Mouse (Mus musculus): ENCODE measurements around the gene Llgl2. TPM values are rescaled to one million over a fixed set of nuclear protein-coding genes. Genes with fewer than 3 reads are reported as not detected.

Llgl2 gene
- total RNA-seq, 2 experiments from 2014 or later, result 17.9 to 18.2 TPM

GRCm38 (mm10) chr11:115807971-115808370 is 15.9 kb upstream of the Llgl2 start:
- intact Hi-C loops (cut with DNase I), result no loop called here
- DNase-seq, result peak in 1 of 2 experiments; percentile 44

- DNase-seq, result peak; percentile 55 to 63
- intact Hi-C loops (cut with DNase I), result loop anchor here (1.0 kb wide), 1 partner anchor 44 kb away; the partner anchor contains the start of gene Tmem94
These were observed 15.0 kb upstream of the Llgl2 start for GRCm38 (mm10) chr11:115808696-115809310.

- DNase-seq, result peak; percentile 70 to 71
- intact Hi-C loops (cut with DNase I), result loop anchor here (1.0 kb wide), 1 partner anchor 44 kb away; the partner anchor contains the start of gene Tmem94
These were observed 14.5 kb upstream of the Llgl2 start for GRCm38 (mm10) chr11:115809311-115809781.

GRCm38 (mm10) chr11:115810377-115810776 is 13.5 kb upstream of the Llgl2 start:
- intact Hi-C loops (cut with DNase I), result loop anchor here (2.0 to 5.0 kb wide), 2 partner anchors 32 to 163 kb away; no protein-coding TSS in a partner anchor
- peak; percentile 75 to 78 for DNase-seq

GRCm38 (mm10) chr11:115811381-115812093 is 12.3 kb upstream of the Llgl2 start:
- DNase-seq, result no peak
- intact Hi-C loops (cut with DNase I), result loop anchor here (2.0 to 5.0 kb wide), 2 partner anchors 33 to 164 kb away; no protein-coding TSS in a partner anchor

GRCm38 (mm10) chr11:115812095-115812494 is 11.8 kb upstream of the Llgl2 start:
- intact Hi-C loops (cut with DNase I), result loop anchor here (5.0 kb wide), 1 partner anchor 165 kb away; no protein-coding TSS in a partner anchor
- peak; percentile 59 to 67 for DNase-seq

- intact Hi-C loops (cut with DNase I), result loop anchor here (5.0 kb wide), 1 partner anchor 165 kb away; no protein-coding TSS in a partner anchor
- DNase-seq, result peak; percentile 53 to 59
These were observed 11.1 kb upstream of the Llgl2 start for GRCm38 (mm10) chr11:115812533-115813420.

- intact Hi-C loops (cut with DNase I), result loop anchor here (1.0 to 5.0 kb wide), 3 partner anchors 91 to 183 kb away; no protein-coding TSS in a partner anchor
- DNase-seq, result peak; percentile 97 to 98
These were observed 10.1 kb upstream of the Llgl2 start, which contains the start of gene Caskin2 for GRCm38 (mm10) chr11:115813507-115814296. Caskin2 (minus strand) TSS chr11:115813639.

- DNase-seq, result peak; percentile 91
- intact Hi-C loops (cut with DNase I), result loop anchor here (1.0 to 5.0 kb wide), 3 partner anchors 93 to 184 kb away; no protein-coding TSS in a partner anchor
These were observed 9.0 kb upstream of the Llgl2 start, which contains the start of gene Tsen54 for GRCm38 (mm10) chr11:115814605-115815450. Tsen54 (plus strand) TSS chr11:115814724.

GRCm38 (mm10) chr11:115817331-115817730 is 6.5 kb upstream of the Llgl2 start:
- DNase-seq, result no peak

GRCm38 (mm10) chr11:115819915-115820623 is 3.8 kb upstream of the Llgl2 start:
- intact Hi-C loops (cut with DNase I), result no loop called here
- no peak for DNase-seq

More at GRCm38 (mm10) chr11:115817331-115817730, 6.5 kb upstream of the Llgl2 start:
- intact Hi-C loops (cut with DNase I), result no loop called here

- intact Hi-C loops (cut with DNase I), result no loop called here
These were observed 2.8 kb upstream of the Llgl2 start for GRCm38 (mm10) chr11:115821001-115821400.

GRCm38 (mm10) chr11:115824813-115825212 is 964 bp downstream of the Llgl2 start:
- intact Hi-C loops (cut with DNase I), result loop anchor here (2.0 kb wide), 1 partner anchor 34 kb away; the partner anchor contains the start of gene Myo15b
- DNase-seq, result no peak

More at GRCm38 (mm10) chr11:115821001-115821400, 2.8 kb upstream of the Llgl2 start:
- DNase-seq, result no peak

GRCm38 (mm10) chr11:115826487-115826886 is 2.6 kb downstream of the Llgl2 start:
- intact Hi-C loops (cut with DNase I), result no loop called here

GRCm38 (mm10) chr11:115827624-115828023 is 3.8 kb downstream of the Llgl2 start:
- DNase-seq, result no peak
- intact Hi-C loops (cut with DNase I), result no loop called here

More at GRCm38 (mm10) chr11:115826487-115826886, 2.6 kb downstream of the Llgl2 start:
- DNase-seq, result no peak

- intact Hi-C loops (cut with DNase I), result no loop called here
- no peak for DNase-seq
These were observed 5.2 kb downstream of the Llgl2 start for GRCm38 (mm10) chr11:115829036-115829435.

- DNase-seq, result no peak
- intact Hi-C loops (cut with DNase I), result loop anchor here (10.0 kb wide), 1 partner anchor 346 kb away; no protein-coding TSS in a partner anchor
These were observed 6.9 kb downstream of the Llgl2 start for GRCm38 (mm10) chr11:115830550-115831325.

Measured in heart, postnatal 10 days (tissue).